Mouse (Mus musculus) retina, postnatal 7 days (tissue): ENCODE measurements around the gene Olfr1110.
"Not testable (repeated sequence)": the region's sequence is repeated elsewhere in the genome, so short reads cannot be mapped to it uniquely, and the experiment has no call there.

Experiments used
- DNase-seq: peaks from one replicate; pipeline ENCODE4 v3.0.0-alpha.2; 2012; ENCODE audit warnings: low read depth, low spot score

Olfr1110 gene

DNA sequence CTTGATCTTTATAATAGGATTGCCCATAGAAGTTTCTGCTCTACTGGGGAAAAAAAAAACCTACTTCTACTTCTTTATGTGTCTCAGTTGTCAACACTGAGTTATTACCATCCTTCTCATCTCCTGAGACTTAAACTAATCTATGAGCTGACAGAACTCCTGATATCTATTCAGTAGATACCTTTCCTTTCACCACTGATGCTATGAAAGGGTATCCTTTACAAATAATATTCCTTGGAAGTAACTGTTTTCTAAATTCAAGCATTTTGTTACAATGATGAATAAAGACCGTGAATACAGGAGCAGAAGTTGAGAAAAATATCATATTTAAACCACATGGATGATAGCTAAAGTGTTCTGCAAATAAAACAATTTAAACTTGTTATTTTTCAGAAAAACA is at the start of gene Olfr1110:
Gene Olfr1110 (minus strand): TSS at position 101 of the 400 bp plus-strand sequence.
- DNase-seq, result no peak

DNA sequence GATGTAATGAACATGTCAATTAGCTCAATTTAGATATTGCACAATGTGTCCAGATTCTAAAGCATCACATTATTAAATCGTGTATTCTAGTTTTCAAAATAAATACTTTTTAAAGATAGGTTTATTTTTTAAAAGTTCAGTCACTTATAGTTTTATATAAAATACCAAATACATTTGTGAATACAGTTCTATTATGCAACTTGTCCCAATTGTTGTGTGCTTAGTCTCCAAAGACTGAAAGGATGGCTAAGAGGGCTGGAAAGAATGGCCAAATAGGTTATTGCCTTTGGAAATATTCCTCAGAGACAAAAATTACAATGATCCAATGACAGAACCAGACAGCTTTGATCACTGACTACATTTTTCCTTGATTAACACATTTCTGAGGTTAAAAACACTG is 47.4 kb upstream of the Olfr1110 start, which contains the start of gene Olfr1112:
Gene Olfr1112 (plus strand): TSS at position 301 of the 400 bp plus-strand sequence.
- no peak for DNase-seq

DNA sequence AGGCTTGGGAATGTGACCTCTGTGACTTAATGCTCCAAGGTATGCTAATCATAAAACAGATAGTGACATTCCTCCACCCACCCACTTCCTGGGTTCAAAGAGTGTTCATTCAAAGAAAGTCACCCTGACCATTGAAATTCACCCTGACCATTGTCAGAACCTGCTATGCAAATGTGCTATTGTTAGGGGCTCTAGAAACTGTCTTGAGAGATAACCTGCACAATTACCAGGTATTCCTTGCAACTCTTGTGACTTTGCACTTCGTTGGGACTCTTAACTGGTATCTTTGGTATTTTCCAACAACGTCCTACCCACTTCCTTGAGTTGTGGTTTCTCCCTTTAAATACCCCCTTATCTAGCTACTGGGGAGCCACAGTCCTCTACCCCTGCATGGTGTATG is 27.6 kb upstream of the Olfr1110 start:
- DNase-seq, result not testable (repeated sequence)

DNA sequence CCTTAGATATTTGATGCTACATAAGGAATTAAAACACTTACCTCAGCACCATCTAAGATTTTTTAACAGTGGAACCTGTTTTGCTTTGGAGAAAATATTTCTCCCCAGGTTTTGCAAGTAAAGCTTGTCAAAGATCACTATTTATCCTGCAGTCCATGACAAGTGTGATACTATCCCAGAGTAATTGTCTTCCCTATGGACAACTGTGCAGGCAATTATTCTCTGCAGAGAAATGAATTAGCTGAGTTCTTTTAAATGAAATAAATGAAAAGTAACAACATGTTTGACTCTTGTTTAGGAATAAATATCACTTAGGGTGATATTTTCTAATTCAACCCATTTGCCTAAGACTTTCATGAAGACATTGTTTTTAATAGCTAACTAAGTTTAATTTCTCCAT is 12.4 kb upstream of the Olfr1110 start, which contains the start of gene Olfr1111:
Gene Olfr1111 (minus strand): TSS at position 101 of the 400 bp plus-strand sequence.
- no peak for DNase-seq

DNA sequence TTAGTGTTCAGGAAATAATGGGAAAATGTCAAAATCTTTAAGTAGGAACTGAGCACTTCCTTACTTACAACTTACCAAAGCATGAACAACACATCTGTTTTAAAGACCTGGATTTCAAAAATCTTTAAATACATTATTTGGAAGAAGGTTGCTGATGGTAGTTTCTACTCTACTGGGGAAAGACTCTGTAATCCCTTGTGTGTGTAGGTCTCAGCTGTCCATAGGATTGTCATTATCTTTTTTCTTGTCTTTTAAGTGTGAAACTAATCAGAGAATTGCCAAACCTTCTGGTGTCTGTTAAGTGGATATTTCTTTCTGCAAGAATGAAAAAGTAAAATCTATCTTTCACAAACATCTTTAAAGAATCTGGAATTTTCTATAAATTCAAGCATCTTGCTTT is 25.6 kb downstream of the Olfr1110 start, which contains the start of gene Olfr259:
Gene Olfr259 (minus strand): TSS at position 101 of the 400 bp plus-strand sequence.
- DNase-seq, result no peak

DNA sequence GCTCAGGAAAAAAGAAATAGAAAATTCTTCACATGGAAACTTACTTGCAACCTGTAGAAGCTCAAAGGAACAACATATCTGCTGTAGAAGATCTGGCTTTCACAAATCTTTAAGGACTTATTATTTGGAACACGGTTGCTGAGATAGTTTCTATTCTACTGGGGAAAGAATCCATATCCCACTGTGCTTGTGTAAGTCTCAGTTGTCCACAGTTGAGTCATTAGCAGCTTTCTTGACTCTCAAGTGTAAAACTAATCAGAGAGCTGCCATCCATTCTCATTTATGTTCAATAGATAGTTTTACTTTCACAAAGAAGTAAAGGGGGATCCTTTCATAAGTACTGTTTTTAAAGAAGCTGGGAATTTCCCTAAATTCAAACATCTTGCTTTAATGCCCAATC is 44.2 kb downstream of the Olfr1110 start, which contains the start of gene Olfr1109:
Gene Olfr1109 (minus strand): TSS at position 101 of the 400 bp plus-strand sequence.
- DNase-seq, result no peak
